Mouse (Mus musculus): ENCODE measurements around the gene Slc43a2.

GRCm38 (mm10) chr11:75512301-75513018, 19.0 kb upstream of the Slc43a2 start:
- TF ChIP-seq CTCF (IDR thresholded peaks at IDR 0.05; ENCODE audit: insufficient read depth, low read depth, low read length) (no peak), POLR2A (IDR thresholded peaks at IDR 0.05; ENCODE audit: insufficient read depth, low read depth, low read length) (no peak)

Data from olfactory bulb, adult 2 months (tissue).